Mouse (Mus musculus) testis, adult 2 months (tissue): ENCODE results near the gene 9230112D13Rik.

ENCODE experiments used
- CTCF ChIP-seq: fragments of 200-500 bp; IDR thresholded peaks from 2 replicates; pipeline ENCODE4 v1.5.1; 2012; ENCODE audit warnings: low read depth, mild to moderate bottlenecking, inconsistent platforms, low read length, moderate library complexity; ENCODE audit not compliant: control insufficient read depth, insufficient read depth, insufficient replicate concordance
- POLR2A ChIP-seq: fragments of 200-500 bp; IDR thresholded peaks from 2 replicates; pipeline ENCODE4 v1.6.1; 2012; ENCODE audit warnings: low read depth, mild to moderate bottlenecking, inconsistent platforms, low read length, moderate library complexity; ENCODE audit not compliant: control insufficient read depth

GRCm38 (mm10) chr14:34568626-34569025, 46.0 kb upstream of the 9230112D13Rik start:
- TF ChIP-seq CTCF, result no peak
- no peak for TF ChIP-seq POLR2A
